Mouse (Mus musculus) regulatory T cell (primary cell): ENCODE measurements around the gene Eif2d.

Experiments used
- in situ Hi-C: fragments of 300-600 bp; cut with MboI, MseI; formaldehyde crosslinking; loops from one replicate; pipeline ENCODE4 v1.15.1; 2025; ENCODE audit warnings: high pct_unique_total_duplicates

Eif2d gene

DNA sequence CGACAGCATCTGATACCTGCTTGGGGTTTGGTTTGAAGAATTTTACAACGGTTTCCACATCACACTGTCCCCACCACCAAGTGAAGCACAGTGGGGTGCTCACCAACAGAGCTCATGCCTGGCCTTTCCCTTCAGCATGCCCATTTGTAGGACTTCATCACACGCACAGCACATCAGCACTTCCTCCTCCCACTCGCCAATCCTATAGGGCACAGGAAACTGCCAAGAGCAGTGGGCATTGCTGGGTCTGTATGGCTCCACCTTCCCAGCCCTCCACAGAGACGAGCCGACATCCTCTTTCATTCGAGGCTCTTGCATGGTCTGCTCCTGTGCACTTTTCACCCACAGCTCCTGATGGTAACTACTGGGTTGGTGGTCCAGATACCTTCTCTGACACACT lies 30.2 kb downstream of the Eif2d start:
- in situ Hi-C loops = loop anchor here (5.0 kb wide), 1 partner anchor 79 kb away; no protein-coding TSS in a partner anchor

DNA sequence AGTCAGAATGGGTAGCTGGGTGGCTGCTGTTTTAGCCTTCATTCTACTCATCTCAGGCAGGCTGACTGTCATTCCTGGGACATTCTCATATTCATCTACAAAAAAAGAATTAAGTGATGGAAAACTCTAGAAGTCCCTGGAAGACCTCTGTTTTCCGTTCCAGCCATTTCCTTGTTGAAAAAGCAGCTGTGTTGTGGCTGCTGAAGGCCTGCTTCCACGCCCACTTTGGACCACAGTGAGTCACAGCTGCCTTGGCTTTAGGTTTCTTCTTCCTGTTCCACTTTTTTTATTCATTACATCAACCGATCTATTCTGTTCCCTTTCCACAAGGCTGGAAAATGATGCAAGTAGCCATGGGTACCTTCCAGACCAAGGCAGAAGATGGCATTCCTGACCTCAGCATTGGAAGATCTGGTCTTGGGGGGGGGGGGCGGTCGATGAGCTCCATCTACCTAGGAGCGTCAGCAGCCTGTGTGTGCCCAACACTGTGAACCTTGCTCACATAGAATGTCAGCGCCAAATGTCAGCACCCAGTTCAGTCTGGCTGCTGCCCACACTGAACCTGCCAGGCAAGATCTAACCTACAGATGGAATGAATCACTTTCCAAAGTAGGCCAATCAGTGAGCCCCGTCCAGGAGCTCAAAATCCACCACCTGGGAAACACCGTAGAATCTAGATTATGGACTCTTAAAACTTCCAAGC lies 31.4 kb downstream of the Eif2d start:
- in situ Hi-C loops = loop anchor here (5.0 kb wide), 1 partner anchor 78 kb away; no protein-coding TSS in a partner anchor

DNA sequence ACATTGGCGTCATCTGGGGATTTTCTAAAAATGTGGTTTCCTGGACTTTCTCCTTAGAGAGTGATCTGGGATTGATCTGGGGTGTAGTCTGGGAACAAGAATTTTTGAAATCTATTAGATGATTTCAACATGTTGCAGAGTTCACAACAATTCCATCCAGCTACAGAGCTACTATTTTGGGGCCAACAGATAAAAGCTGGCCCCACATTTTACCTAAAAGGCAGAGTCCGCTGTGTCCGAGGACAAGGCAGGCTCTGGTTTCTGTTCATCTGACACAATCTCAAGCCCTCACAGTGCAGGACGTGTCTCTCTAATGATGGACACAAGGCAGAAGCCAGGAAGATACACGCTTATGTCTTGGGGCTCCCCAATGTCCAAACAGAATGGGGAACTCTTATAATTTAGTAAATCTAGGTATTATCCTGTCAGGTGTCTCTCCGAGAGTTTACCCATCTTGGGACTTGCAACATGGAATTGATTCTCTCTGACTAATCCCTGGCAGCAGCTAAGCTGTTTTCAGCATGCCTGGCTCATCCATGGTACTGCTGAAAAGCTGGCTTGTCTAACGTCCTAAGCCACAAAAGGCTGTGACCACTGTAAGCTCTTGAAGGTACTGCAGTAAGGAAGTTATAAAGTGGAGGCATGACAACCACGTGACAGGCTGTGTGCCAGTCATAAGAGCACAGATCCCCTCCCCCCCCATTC lies 32.1 kb downstream of the Eif2d start:
- in situ Hi-C loops = loop anchor here (5.0 kb wide), 1 partner anchor 77 kb away; no protein-coding TSS in a partner anchor

GRCm38 (mm10) chr1:131185821-131186506 lies 33.0 kb downstream of the Eif2d start:
- in situ Hi-C loops = no loop called here

DNA sequence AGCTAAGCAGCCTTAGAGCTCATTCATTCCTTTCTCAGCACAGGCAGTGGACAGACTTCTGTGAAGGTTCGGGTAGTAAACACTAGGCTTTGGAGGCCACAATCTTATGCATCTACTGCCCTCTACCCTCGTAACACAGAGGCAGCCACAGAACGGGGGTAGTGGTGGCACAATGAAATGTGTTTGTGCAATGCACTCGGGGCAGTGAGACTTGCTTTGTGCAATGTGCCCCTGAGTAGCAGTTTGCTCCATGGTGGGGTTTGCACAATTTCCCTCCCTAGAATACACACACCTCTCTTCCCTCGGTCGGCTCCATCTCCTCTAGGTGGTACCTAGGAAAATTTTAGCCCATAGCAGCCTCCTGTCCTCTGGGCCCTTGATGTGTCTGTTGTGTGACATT lies 34.0 kb downstream of the Eif2d start:
- in situ Hi-C loops = no loop called here

GRCm38 (mm10) chr1:131187856-131188255 lies 34.9 kb downstream of the Eif2d start:
- in situ Hi-C loops = no loop called here

GRCm38 (mm10) chr1:131188655-131189054 lies 35.7 kb downstream of the Eif2d start:
- in situ Hi-C loops = no loop called here

GRCm38 (mm10) chr1:131193746-131194145 lies 40.8 kb downstream of the Eif2d start:
- in situ Hi-C loops = no loop called here

- in situ Hi-C loops = no loop called here
These were observed 42.7 kb downstream of the Eif2d start for GRCm38 (mm10) chr1:131195653-131196052.

GRCm38 (mm10) chr1:131196107-131196506 lies 43.1 kb downstream of the Eif2d start:
- in situ Hi-C loops = no loop called here

DNA sequence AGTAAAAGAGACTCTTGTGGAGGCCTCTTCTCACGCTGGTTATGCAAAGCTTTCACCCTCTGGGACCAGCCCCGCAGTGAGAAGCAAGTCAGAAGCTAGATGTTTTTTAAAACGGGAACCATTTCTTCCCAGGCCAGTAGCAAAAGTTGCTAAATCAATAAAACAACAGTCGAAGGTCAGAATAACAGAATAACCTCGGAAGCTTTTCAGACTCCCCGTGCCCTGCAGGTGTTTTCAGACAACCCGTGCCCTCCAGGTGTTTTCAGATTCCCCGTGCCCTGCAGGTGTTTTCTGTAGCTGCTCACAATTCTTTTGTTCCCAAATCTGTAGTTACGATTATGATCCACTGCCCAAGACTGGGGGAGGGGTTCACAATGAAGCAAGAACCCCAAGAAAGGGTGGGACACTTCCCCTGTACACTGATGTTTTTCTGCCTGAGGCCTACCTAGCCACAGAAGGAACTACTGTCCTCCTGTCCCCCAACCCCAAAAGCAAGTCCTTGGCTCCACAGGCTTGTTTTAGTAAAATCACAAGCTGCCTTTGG lies 45.5 kb downstream of the Eif2d start:
- in situ Hi-C loops = no loop called here

- in situ Hi-C loops = no loop called here
These were observed 46.3 kb downstream of the Eif2d start for GRCm38 (mm10) chr1:131199118-131199821.

DNA sequence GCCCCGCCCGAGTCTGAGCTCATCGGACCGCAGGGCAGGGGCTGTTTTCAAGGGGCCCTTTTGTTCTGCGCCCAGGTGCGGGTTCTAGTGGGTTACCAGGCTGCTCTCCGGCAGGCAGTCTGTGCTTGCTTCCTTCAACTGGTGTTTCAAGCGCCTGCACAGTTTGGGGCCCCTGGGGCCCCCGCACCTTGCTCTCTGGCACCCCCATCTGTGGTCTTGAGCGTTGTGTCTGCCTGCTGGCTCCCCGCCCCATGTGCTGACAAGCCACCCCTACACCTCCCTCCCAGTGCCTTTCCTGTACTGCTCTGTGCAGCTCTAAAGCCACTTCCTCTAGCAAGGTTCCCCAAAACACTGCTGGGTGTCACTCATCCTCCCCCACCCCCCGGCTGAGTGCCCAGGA lies 47.0 kb downstream of the Eif2d start:
- in situ Hi-C loops = no loop called here

DNA sequence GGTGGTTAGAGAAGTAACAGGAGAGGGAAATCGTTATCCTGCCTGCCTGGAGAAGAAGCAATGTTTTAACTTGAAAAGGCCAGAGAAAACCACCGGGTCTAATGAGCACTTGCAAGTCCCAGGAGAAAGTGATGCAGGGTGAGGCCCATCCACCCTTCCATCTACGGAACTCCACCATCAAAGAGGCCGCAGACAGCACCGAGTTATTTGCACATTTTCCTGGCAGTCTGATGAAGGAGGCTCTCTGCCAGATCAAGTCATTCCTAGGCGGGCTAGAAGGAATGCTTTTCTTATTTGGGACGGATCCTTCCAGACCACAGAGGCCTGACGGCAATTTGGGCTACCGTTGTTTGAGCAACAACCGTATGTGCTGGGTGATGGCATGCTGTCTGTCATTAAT lies 47.6 kb downstream of the Eif2d start:
- in situ Hi-C loops = no loop called here

DNA sequence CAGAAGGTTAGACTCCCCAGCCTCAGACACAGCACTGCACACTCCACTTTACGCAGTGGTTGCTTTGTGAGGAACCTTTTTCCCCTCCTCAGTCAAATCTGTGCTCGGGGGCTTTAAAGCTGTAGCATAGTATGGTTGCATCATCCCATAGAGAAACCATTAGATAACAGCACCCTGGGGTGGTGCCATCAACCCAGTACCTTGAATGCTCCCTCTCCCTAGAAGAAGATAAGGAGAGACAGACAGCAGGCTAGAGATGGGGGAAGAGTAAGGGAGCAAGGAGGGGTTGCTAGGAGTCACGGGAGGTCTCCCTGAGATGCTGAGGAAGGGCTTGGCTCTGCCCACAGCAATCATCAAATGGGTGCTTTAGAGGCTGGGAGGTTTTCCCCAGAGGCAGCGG lies 48.4 kb downstream of the Eif2d start:
- in situ Hi-C loops = no loop called here

DNA sequence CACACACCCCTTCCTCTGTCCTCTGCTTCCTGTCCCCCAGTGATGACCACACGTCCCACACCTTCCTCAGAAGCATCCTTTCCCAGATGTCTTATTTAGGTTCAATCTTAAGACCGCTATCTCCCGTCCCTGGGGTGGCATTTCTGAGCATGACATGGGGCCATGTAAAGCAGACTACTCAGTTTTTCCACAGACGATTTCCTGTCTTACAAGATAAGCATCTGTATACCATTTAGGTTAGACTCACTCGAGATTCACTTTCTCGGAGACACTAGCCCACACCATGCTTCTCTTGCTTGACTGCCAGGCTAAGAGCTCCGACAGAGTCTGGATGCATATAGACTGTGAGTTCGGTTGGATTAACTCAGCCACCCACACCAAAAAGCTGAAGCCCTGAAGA lies 51.5 kb downstream of the Eif2d start:
- in situ Hi-C loops = no loop called here

DNA sequence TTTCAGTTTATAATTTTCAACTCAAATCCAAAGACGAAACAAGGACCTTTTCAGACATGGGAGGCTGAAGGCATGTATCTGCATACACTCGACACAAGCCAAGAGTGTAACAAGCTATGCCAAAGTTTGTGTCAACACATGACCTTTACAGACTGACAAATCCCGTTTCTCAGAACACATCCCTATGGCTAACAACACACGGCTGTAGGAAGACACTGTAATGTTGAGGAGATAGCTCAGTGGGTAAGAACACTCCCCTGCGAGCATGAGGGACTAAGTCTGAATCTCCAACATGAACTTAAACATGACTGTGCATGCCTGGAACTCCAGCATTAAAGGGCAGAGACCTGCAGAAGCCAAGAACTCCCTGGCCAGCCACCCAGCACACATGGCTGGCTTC lies 53.4 kb downstream of the Eif2d start:
- in situ Hi-C loops = no loop called here

DNA sequence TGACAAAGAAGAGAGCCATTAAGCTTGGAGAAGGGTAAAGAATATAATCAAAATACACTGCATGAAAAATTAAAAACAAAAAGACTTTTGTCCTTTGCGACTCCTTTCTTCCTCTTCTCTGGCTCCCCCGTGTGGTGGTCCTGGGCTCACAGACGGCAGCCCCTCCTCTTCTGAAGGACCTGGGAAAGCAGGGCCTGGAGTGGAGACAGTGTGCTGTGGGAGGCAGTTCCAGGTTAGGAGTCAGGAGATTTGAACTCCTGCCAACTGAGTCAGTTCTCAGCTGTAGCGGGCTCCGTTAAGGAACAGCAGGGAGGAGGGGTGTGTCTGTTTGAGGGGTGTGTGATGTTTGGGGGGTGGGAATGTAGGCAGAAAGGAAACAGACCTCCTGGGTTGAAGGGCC lies 54.5 kb downstream of the Eif2d start:
- in situ Hi-C loops = no loop called here

DNA sequence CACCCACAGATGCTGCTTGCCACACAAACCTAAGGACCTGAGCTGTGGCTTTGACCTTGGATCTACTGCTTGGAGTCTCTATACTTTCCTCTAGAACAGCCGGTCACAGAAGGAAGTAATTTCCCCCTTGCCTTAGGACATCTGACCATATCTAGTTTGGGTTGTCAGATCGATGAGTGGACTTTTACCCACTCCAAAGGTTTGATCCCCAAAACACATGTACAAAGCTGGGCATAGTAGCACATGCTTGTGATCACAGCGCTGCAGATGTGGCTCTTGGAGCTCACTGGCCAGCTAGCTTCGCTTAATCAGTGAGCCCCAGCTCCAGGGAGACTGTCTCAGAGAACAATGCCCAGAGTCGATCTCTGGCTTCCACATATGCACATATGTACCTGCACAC lies 55.1 kb downstream of the Eif2d start:
- in situ Hi-C loops = no loop called here

GRCm38 (mm10) chr1:131208800-131209199 lies 55.8 kb downstream of the Eif2d start:
- in situ Hi-C loops = no loop called here

DNA sequence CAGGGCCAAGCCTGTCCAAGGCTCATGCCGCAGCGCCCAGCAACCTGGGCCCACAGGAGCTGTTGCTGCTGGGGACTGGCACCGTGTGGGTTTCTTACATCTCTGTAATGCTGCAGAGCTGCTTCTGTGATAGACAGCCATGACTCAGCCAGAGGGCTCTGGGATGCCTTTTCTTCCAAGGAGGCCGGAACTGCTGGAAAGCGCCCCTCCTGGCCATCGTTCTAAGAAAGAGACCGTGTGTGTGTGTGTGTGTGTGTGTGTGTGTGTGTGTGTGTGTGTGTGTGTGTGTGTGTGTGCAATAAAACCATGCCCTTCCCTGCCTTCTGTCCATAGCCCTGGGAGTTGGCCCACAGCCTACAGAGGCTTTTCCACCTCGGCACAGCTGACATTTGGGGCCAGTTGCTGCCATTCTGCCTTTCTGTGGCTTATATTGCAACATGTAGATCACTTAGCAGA lies 57.0 kb downstream of the Eif2d start:
- in situ Hi-C loops = no loop called here

- in situ Hi-C loops = no loop called here
These were observed 58.7 kb downstream of the Eif2d start for GRCm38 (mm10) chr1:131211655-131212054.
